Mouse (Mus musculus) T-helper 1 cell (primary cell): ENCODE data around the gene Ccdc58.
"Not testable (repeated sequence)": the region's sequence is repeated elsewhere in the genome, so short reads cannot be mapped to it uniquely, and the experiment has no call there.

Experiments used
- in situ Hi-C: fragments of 300-600 bp; cut with MboI, MseI; formaldehyde crosslinking; loops from one replicate; pipeline ENCODE4 v1.15.1; 2025; ENCODE audit warnings: high pct_unique_total_duplicates

The Ccdc58 gene

DNA sequence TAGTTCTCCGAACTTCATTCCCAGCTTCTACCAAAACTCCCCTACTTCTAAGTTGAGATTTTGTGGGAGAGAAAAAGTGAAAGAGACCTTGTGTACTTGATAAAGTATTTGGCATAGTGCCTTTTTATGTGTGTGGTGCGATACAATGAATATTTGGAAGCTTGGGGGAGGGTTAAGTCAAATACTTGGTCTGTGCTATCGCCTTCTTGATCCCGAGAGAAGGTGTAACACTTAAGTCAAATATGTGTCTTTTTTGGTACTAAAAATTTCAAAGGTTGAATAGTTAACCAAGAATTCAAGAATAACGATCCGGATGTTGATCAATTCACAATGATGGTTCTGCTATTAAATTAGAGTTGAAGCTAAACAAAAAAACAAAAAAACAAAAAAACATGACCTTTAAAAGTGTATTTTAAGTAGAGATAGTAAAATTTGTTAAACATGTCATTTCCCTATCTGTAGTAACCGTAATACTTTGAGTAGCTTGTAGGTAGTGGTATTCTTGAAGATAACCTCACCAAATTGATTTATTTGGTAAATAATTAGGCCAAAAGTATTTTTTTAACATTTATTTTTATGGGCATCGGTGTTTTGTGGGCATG is 1.0 kb downstream of the Ccdc58 start:
- in situ Hi-C loops: loop anchor here (25.0 kb wide), 1 partner anchor 1815 kb away; no protein-coding TSS in a partner anchor

DNA sequence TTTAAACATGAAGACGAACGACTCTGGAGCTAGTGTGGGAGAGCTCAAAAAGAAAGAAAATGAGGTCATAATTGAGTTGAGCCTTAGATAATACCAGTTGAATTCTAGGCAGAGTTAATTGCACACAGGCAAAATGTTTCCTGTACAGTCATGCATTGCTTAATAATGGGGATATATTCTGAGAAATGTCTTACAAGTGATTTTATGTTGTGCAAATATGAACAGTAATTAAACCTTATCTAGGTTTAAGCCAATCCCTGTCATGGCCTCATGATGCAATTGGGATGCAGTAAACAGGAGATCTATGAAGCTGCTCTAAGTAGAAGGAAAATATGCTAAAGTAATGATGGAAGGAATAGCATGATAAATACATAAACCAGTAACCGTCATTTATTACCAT is 3.3 kb downstream of the Ccdc58 start:
- in situ Hi-C loops: loop anchor here (25.0 kb wide), 1 partner anchor 1813 kb away; no protein-coding TSS in a partner anchor

GRCm38 (mm10) chr16:36079916-36080315 is 8.4 kb downstream of the Ccdc58 start:
- in situ Hi-C loops: no loop called here

GRCm38 (mm10) chr16:36087846-36088245 is 16.4 kb downstream of the Ccdc58 start:
- in situ Hi-C loops: no loop called here

- in situ Hi-C loops: no loop called here
These were observed 17.6 kb downstream of the Ccdc58 start for GRCm38 (mm10) chr16:36089065-36089464.

GRCm38 (mm10) chr16:36089850-36090616 is 18.5 kb downstream of the Ccdc58 start:
- in situ Hi-C loops: no loop called here

DNA sequence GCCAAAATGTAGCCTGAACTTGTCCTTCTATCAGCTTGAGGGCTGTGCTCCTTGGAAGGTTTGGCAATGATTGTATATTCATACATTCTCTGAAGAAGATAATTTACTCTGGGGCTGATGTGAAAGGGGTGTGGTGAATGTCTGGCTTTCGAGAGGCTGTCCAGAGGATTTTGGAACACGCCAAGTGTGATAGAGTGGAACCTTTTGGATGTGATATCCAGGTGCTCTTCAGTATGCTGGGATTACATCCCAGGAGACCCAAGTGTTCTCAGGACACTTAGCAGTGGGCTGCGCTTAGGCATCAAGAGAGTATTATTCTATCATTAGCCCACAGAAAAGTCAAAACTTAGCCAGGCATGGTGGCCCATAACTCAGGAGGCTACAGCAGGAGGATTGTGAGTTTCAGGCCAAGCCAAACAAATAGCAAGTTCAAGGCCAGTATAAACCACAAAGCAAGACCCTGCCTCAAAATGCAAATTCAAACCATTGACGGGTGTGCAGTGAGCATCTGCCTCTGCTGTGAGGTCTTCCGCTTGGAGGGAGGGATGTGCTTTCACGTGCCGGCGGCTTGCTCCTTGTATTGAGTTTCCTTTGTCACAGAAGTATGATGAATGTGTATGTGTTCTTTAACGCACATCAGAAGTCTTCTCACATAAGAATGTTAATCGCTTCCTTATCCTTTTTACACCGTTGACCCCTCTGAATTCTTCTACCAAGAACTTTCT is 19.5 kb downstream of the Ccdc58 start:
- in situ Hi-C loops: no loop called here

GRCm38 (mm10) chr16:36094079-36094478 is 22.6 kb downstream of the Ccdc58 start:
- in situ Hi-C loops: no loop called here

DNA sequence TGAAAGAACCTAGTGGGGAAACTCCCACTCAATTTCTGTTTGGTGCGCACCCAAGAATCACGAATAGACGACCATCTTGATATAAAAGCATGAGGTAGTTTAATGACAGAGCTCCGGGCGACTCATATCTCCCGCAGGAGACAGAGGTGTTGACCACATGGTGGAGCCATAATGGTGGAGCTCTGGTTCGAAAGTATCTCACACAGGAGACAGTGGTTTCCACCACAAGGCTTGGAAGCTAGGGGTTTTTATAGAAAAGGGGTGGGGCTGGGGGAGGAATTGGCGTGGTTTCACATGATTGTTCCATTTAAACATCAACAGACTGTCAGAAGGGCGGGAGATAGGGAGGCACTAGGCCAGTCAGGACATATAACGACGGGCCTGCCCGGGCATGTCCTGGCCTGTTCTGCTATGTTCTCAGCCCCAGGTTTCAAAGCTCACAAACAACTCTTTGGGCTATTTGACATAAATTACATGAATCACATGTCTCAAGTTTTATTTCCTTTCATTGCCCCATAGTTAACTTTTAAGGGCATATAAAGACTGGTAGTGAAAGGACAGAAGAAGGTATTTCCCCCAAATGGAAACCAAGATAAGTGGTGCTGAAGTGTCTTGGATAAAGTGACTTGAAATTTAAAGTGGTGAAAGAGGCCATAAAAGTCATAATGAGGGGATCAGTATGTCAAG is 26.5 kb downstream of the Ccdc58 start:
- in situ Hi-C loops: not testable (repeated sequence)

DNA sequence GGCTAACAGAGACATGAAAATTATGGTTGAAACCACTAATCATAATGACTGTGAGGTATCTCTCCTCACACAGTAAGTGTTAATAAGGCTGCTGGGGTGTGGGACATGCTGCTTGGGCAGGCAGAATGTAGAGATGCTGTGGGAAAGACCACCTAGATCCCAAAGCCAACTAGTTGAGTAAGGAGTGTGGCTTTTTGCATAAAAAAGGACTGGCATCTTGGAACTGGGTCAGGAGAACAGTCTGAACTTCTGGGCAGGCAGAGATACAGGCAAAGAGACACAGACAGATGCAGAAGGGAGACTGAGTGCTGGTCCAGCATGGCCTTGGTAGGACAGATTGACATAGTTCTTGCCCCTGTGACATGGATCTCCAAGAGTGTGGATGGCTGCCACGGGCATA is 30.0 kb downstream of the Ccdc58 start:
- in situ Hi-C loops: no loop called here

GRCm38 (mm10) chr16:36102211-36102610 is 30.7 kb downstream of the Ccdc58 start:
- in situ Hi-C loops: no loop called here

DNA sequence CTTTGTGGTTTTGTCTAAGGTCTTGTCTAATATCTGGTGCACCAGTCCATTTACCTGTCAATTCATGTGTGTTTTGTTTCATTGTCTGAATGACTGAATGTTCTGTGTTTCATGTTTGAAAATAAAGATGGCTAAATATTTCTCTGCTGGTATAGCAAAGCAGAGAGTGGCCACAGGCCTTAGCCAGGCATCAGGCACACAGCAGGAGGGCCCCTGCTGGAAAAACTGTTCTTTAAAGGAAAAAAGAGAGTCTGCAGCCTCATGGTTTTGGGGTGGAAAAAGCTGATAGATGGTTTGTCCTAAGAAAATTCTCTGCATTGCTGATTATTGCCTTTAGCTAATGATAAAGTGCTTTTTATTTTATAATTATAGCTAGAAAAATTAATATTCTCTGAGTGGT is 40.0 kb downstream of the Ccdc58 start:
- in situ Hi-C loops: not testable (repeated sequence)

GRCm38 (mm10) chr16:36115751-36116150 is 44.3 kb downstream of the Ccdc58 start:
- in situ Hi-C loops: not testable (repeated sequence)

- in situ Hi-C loops: no loop called here
These were observed 56.6 kb downstream of the Ccdc58 start for GRCm38 (mm10) chr16:36128092-36128491.

DNA sequence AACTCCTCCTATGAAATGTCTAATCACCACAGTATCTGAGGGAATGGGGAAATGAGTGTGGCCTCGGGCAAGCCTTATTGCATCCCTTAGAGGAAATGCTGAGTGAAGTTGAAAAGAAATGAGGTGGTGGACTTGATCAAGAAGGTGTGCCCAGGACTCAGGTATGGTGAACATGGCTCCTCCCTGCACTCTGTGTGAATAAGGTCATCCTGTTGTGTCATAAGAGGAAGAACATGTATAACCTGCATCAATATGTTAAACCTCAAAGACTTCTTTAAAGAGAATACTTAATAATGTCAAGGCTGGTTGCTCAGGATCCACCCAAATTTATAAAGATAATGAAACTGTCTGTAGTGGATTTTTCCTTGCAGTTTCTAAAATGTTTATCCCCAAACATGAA is 59.7 kb downstream of the Ccdc58 start, which contains the start of gene Csta1:
TSS of gene Csta1 (minus strand) at position 101 of the 400 bp plus-strand sequence.
- in situ Hi-C loops: no loop called here

DNA sequence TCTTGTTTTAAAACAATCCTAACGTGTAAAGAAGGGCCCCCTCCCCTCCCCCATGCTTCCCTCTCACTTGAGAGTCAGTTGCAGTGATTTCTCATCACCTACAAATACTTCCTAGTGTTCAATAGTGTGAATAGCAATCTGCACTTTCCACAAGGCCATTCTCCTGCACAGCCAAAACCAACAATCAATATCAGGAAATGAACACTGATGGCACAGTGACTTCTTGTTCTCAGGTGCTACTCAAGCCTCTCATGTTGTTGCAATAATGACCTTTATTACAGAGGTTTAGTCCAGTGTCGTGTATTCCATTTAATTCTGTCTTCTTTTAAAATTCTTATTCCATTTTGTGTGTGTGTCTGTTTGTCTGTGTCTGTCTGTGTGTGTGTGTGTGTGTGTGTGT is 66.7 kb downstream of the Ccdc58 start:
- in situ Hi-C loops: no loop called here
